In the genomic region with DNA sequence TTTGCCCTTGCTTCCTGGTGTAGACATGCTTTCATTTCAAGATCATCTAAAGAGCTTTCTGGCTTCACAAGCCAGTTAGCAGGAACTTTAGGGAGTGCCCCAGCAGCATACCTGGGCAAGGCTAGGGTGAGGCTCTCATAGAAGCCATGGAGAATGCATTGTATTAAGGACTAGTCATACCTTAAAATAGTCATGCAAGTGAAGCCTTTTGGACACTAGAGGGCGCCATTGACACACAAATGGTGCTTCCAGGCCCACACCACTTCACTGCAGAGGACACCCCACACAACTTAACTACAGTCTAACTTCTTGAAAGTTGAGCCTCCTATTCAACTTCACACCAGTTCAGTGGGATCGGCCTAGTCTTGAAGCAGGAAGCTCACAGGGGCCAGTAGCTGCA, we compare ENCODE assay signal across 8 mouse cellular contexts. TPM values are rescaled to one million over a fixed set of nuclear protein-coding genes. Genes with fewer than 3 reads are reported as not detected.
DNase-seq lines count a peak whose midpoint lies in the region; ATAC-seq lines count a peak whose summit lies in the region.

No protein-coding gene starts in this region.

- no peaks in the 10 kb centered on the region for H3K9me3 ChIP-seq in hindbrain, embryonic 13.5 days

- WGBS in hindbrain, embryonic 13.5 days: 15% methylated on average over 2 of the region's 2 CpGs

- H3K27me3 ChIP-seq in hindbrain, embryonic 13.5 days: peaks cover 4% of the 10 kb centered on the region; the same call in 1 of the 2 replicates

- peak; percentile 75; the same call in 1 of the 2 replicates for ATAC-seq in hindbrain, embryonic 13.5 days (ENCODE audit: low FRiP score)

- H3K4me3 ChIP-seq in hindbrain, embryonic 13.5 days: no peak overlapping the region

- DNase-seq in R1 (ENCODE audit: low read depth, low spot score): peak; percentile 95
- DNase-seq in cerebellum, postnatal 10 days: peak; percentile 88 to 93
- peak; percentile 48 to 73 for DNase-seq in frontal cortex, postnatal 14 days (ENCODE audit: low spot score in 2 of 2)
- DNase-seq in layer of hippocampus, postnatal 14 days (ENCODE audit: low spot score in 2 of 2): peak; percentile 76 to 90
- peak; percentile 93 for DNase-seq in lung, postnatal 10 days
- DNase-seq in retina, postnatal 7 days (ENCODE audit: low read depth, low spot score): peak; percentile 72
- peak; percentile 35 for DNase-seq in urinary bladder, adult 2 months (ENCODE audit: low spot score)

- no peak overlapping the region for H3K27ac ChIP-seq in hindbrain, embryonic 13.5 days

- no peak overlapping the region for H3K9ac ChIP-seq in hindbrain, embryonic 13.5 days

- H3K4me2 ChIP-seq in hindbrain, embryonic 13.5 days: no peak overlapping the region

- H3K36me3 ChIP-seq in hindbrain, embryonic 13.5 days: no peaks in the 10 kb centered on the region

- H3K4me1 ChIP-seq in hindbrain, embryonic 13.5 days (replicated peaks): peaks cover 3% of the 10 kb centered on the region

RNA-seq across cellular contexts. Expression of gene Lta4h, which starts 27.5 kb away (rescaled TPM):
- 98.4 and 101 TPM in 2 replicates for polyA plus RNA-seq in hindbrain, embryonic 13.5 days (2015; fragmentation: Nextera tagmentation; extraction: Ambion mirVana)
- total RNA-seq in layer of hippocampus, postnatal 14 days (2021): 10 to 100 TPM; 51.9 to 61.3 TPM
- polyA plus RNA-seq in urinary bladder, adult 2 months (2012; rRNA removed): 78.4 and 82.2 TPM in 2 replicates

Comparison
In these comparisons a context has a peak if more than half of its experiments do, and no peak if none do; other contexts are left out.
1. DNase-seq: peak in every context shown above with its lines; median percentile 95 in R1; 93 in lung, postnatal 10 days; 90 in cerebellum, postnatal 10 days; 83 in layer of hippocampus, postnatal 14 days; 72 in retina, postnatal 7 days; 60 in frontal cortex, postnatal 14 days; 35 in urinary bladder, adult 2 months.